8 mouse cellular contexts compared by ENCODE assay signal in genomic region chr8:34484551-34485335, GRCm38 (mm10).
DNase-seq lines count a peak whose midpoint lies in the region; ATAC-seq and TF ChIP-seq lines count a peak whose summit lies in the region.

No protein-coding gene starts in this region.

- H3K4me3 ChIP-seq in heart, embryonic 11.5 days (ENCODE audit: low read depth, low read length): no peak overlapping the region
- H3K4me3 ChIP-seq in kidney, embryonic 16.5 days (ENCODE audit: low read length): no peak overlapping the region
- no peak overlapping the region for H3K4me3 ChIP-seq in lung, postnatal 0 days (ENCODE audit: low read depth, low read length)
- no peak overlapping the region for H3K4me3 ChIP-seq in stomach, embryonic 15.5 days (replicated peaks)

- H3K27ac ChIP-seq in heart, embryonic 11.5 days (ENCODE audit: low read depth, low read length): no peak overlapping the region
- no peak overlapping the region for H3K27ac ChIP-seq in kidney, embryonic 16.5 days (ENCODE audit: low read length)
- H3K27ac ChIP-seq in lung, postnatal 0 days (ENCODE audit: low read length): no peak overlapping the region
- no peak overlapping the region for H3K27ac ChIP-seq in stomach, embryonic 15.5 days

- WGBS in heart, embryonic 11.5 days (ENCODE audit: insufficient replicate concordance): 60% methylated on average over 6 of the region's 6 CpGs
- 69% methylated on average over 6 of the region's 6 CpGs for WGBS in kidney, embryonic 16.5 days
- WGBS in lung, postnatal 0 days: 59% methylated on average over 6 of the region's 6 CpGs
- 51% methylated on average over 6 of the region's 6 CpGs for WGBS in stomach, embryonic 15.5 days

- no peaks in the 10 kb centered on the region; the same call in 1 of the 2 replicates for H3K4me1 ChIP-seq in heart, embryonic 11.5 days (ENCODE audit: control insufficient read depth, insufficient read depth, low read length)
- no peaks in the 10 kb centered on the region for H3K4me1 ChIP-seq in kidney, embryonic 16.5 days (ENCODE audit: insufficient read depth, low read length)
- H3K4me1 ChIP-seq in lung, postnatal 0 days (ENCODE audit: insufficient read depth, low read depth, low read length): no peaks in the 10 kb centered on the region
- H3K4me1 ChIP-seq in stomach, embryonic 15.5 days: no peaks in the 10 kb centered on the region

- no peak for ATAC-seq in heart, embryonic 11.5 days (replicated peaks; ENCODE audit: insufficient number of reproducible peaks, low FRiP score, low TSS enrichment)
- peak; percentile 63 for ATAC-seq in cerebellum, adult (ENCODE audit: insufficient number of reproducible peaks, low FRiP score, low TSS enrichment)
- ATAC-seq in granulocyte monocyte progenitor cell, adult 5-6 weeks (replicated peaks; ENCODE audit: poor library complexity, severe bottlenecking): peak; percentile 58; the same call in 1 of the 2 replicates
- peak; percentile 19; the same call in 1 of the 2 replicates for ATAC-seq in kidney, embryonic 16.5 days (ENCODE audit: low FRiP score, low TSS enrichment)
- ATAC-seq in lung, postnatal 0 days: peak; percentile 56
- 0 out of 2 replicates have a peak, but pooled peaks have one; percentile 43 for ATAC-seq in stomach, embryonic 15.5 days (ENCODE audit: insufficient read depth, low FRiP score, low read depth)

- H3K36me3 ChIP-seq in heart, embryonic 11.5 days (ENCODE audit: control insufficient read depth, insufficient read depth, low read length): no peaks in the 10 kb centered on the region
- H3K36me3 ChIP-seq in kidney, embryonic 16.5 days (ENCODE audit: insufficient read depth, low read length): no peaks in the 10 kb centered on the region
- no peaks in the 10 kb centered on the region for H3K36me3 ChIP-seq in lung, postnatal 0 days (ENCODE audit: insufficient read depth, low read length)
- H3K36me3 ChIP-seq in stomach, embryonic 15.5 days: no peaks in the 10 kb centered on the region

- TF ChIP-seq EP300 in lung, postnatal 0 days (IDR thresholded peaks at IDR 0.05): 0 out of 2 replicates have a peak, but pooled peaks have one; percentile 28

- H3K27me3 ChIP-seq in heart, embryonic 11.5 days (ENCODE audit: control insufficient read depth, insufficient read depth, low read length): no peaks in the 10 kb centered on the region
- no peaks in the 10 kb centered on the region for H3K27me3 ChIP-seq in kidney, embryonic 16.5 days (ENCODE audit: insufficient read depth, low read length)
- H3K27me3 ChIP-seq in lung, postnatal 0 days (replicated peaks; ENCODE audit: insufficient read depth, low read length): no peaks in the 10 kb centered on the region
- no peaks in the 10 kb centered on the region for H3K27me3 ChIP-seq in stomach, embryonic 15.5 days (replicated peaks)

- H3K9me3 ChIP-seq in heart, embryonic 11.5 days (replicated peaks; ENCODE audit: control insufficient read depth, low read length): no peaks in the 10 kb centered on the region
- no peaks in the 10 kb centered on the region for H3K9me3 ChIP-seq in kidney, embryonic 16.5 days (ENCODE audit: low read length)
- no peaks in the 10 kb centered on the region for H3K9me3 ChIP-seq in lung, postnatal 0 days (ENCODE audit: low read length)
- H3K9me3 ChIP-seq in stomach, embryonic 15.5 days: no peaks in the 10 kb centered on the region

- H3K4me2 ChIP-seq in heart, embryonic 11.5 days: no peak overlapping the region
- no peak overlapping the region for H3K4me2 ChIP-seq in kidney, embryonic 16.5 days (replicated peaks; ENCODE audit: low read depth, low read length)
- H3K4me2 ChIP-seq in lung, postnatal 0 days (replicated peaks; ENCODE audit: low read depth, low read length): no peak overlapping the region
- H3K4me2 ChIP-seq in stomach, embryonic 15.5 days: no peak overlapping the region

- DNase-seq in heart, adult 11 months: peak; percentile 71
- peak; percentile 53 to 67 for DNase-seq in CD8-positive naive resting alpha-beta T cell, adult 2 months (ENCODE audit: low read depth in 2 of 2, low spot score in 2 of 2)
- DNase-seq in lung, postnatal 0 days (ENCODE audit: low spot score): peak; percentile 91

- peak; percentile 78 for TF ChIP-seq CTCF in lung, postnatal 0 days (IDR thresholded peaks at IDR 0.05)

- H3K9ac ChIP-seq in heart, embryonic 11.5 days (ENCODE audit: low read depth, low read length): no peak overlapping the region
- H3K9ac ChIP-seq in kidney, embryonic 16.5 days (replicated peaks; ENCODE audit: low read length): no peak overlapping the region
- H3K9ac ChIP-seq in lung, postnatal 0 days (replicated peaks; ENCODE audit: low read depth): no peak overlapping the region
- no peak overlapping the region for H3K9ac ChIP-seq in stomach, embryonic 15.5 days
